Mouse (Mus musculus) layer of hippocampus, adult 9-10 months (tissue): ENCODE results near the gene Sin3a.

Source experiments
- DNase-seq: peaks from one replicate; pipeline ENCODE4 v3.0.0; 2022; ENCODE audit warnings: low spot score

The Sin3a gene

DNA sequence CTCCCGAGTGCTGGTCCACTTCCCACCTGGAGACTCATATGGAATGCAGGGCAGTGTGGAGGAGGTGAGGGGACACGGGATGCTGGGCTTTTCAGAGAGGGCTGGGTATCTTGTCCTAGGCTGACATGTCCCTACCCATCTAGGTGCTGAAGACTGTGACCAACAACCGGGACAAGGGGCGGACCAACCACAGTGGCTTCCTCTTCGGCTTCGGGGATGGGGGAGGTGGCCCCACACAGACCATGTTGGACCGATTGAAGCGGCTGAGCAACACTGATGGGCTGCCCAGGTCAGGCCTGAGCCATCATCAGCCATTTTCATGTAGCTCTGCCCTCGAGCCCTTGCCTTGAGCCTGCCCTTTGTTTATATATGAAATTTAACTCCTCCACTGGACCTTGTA lies 65.9 kb downstream of the Sin3a start:
- no peak for DNase-seq

DNA sequence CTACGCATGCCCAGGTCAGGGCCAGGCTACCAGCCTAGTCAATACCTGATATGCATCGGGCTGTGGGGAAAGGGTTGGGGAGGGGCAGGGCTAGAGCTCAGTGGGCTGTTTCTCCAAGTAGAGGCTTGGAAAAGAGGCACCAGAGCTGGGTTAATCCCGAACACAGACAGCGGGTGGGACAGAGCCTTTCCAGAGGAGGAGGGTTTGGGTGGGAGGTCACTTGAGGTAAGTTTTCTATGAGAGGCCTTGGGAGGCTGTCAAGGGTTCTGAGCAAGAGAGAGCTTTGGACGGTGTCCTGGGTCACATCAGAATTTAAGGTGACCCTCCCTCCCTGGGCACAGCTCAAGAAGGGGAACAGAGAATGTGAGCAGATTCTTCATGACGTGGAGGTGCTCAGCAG lies 66.7 kb downstream of the Sin3a start:
- DNase-seq: no peak

- DNase-seq: no peak
Measured at GRCm38 (mm10) chr9:57139110-57139509, 67.3 kb downstream of the Sin3a start.

DNA sequence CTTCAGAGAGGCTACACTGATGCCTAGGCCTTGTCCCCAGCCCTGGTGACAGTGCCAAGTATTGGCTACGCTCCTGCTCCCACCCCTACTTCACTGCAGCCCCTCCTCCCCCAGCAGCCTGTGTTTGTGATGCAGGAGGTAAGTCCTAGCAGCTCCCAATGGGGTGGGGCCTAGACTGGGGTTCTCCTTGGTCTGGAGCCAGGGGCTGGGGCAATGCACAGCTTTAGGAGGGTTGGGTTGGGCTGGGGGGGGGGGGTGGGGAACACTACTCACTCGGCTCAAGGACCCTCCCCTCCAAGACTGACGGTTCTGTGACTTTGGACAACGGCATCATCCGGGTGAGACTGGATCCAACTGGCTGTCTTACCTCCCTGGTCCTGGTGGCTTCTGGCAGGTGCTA lies 67.7 kb downstream of the Sin3a start:
- DNase-seq: no peak

DNA sequence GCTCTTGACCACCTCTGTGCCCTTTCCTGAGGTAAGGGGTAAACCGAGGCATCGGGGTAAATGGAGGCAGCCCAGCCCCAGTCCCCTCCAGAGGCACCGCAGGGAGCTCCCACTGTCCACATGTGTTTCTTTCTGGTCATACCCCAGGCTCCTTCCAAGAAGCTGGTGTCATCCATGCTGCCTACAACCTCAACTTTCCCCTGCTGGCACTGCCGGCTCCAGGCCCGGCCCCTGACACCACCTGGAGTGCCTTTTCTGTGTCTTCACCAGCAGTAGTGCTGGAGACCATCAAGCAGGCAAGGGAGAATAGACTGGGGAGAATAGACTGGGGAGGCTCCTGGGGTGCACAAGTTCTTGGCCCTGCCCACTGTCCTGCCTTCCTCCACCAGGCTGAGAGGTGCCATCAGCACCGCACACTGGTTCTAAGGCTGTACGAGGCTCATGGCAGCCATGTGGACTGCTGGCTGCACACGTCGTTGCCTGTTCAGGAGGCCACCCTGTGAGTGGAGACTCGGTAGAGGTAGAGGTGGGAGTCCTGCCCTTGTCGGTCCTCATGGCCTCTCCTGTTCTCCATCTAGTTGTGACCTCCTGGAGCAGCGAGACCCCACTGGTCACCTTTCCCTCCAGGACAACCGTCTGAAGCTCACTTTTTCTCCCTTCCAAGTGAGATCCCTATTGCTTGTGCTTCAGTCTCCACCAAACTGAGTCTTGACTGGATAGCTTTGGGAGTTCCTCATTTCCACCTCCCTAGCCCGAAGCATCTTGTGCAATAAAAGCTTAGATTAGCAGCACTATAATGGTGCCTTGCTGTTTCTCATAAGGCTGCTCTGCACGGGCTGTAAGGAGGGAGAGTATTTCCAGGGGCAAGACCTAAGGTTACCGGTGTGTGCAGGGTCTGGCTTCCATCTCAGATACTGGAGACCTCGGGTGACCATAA lies 69.8 kb downstream of the Sin3a start:
- DNase-seq: no peak

GRCm38 (mm10) chr9:57143212-57143611 lies 71.4 kb downstream of the Sin3a start:
- no peak for DNase-seq

- no peak for DNase-seq
Measured at GRCm38 (mm10) chr9:57144830-57145229, 73.0 kb downstream of the Sin3a start.

GRCm38 (mm10) chr9:57146451-57147066 lies 74.7 kb downstream of the Sin3a start:
- no peak for DNase-seq

GRCm38 (mm10) chr9:57147205-57148143 lies 75.6 kb downstream of the Sin3a start:
- DNase-seq: no peak

DNA sequence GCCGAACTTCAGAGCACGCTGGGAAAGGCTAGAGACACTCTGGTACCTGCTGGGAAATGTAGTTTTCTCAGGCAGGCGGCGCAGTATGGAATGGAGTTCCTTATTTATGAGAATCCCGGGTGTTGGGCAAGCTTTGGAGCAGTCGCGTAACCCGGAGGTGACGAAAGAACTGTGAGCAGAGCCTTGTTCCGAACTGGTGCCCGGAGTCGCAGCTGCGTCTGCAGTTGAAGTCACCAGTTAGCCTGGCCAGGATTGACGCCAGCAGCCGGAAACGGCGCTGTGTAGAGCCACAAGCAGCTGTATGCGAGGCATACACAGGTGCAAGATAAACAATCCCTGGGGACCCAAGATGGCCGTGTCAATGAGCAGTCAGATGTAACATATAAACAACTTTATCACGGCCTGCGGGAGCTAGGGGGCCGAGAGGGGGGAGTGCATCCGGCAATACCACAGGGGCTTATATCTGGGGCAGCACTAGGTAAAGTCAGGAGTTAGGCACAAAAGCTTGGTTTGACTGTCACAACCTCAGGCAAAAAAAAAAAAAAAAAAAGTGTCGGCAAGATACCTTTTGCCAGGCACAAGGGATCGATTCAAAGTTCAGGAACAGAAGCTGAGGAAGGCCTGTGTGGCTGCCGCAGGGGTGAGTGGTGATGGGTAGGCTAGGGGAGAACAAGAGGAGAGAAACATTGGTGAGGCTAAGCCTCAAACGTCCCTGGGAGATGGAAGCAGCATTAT lies 76.5 kb downstream of the Sin3a start, which contains the start of gene Neil1:
Neil1 (minus strand) TSS at position 162 of the 735 bp plus-strand sequence.
- DNase-seq: peak; percentile 89

- no peak for DNase-seq
Measured at GRCm38 (mm10) chr9:57149021-57149420, 77.2 kb downstream of the Sin3a start.

GRCm38 (mm10) chr9:57150192-57150591 lies 78.4 kb downstream of the Sin3a start:
- DNase-seq: no peak

GRCm38 (mm10) chr9:57152331-57152730 lies 80.5 kb downstream of the Sin3a start:
- DNase-seq: no peak

DNA sequence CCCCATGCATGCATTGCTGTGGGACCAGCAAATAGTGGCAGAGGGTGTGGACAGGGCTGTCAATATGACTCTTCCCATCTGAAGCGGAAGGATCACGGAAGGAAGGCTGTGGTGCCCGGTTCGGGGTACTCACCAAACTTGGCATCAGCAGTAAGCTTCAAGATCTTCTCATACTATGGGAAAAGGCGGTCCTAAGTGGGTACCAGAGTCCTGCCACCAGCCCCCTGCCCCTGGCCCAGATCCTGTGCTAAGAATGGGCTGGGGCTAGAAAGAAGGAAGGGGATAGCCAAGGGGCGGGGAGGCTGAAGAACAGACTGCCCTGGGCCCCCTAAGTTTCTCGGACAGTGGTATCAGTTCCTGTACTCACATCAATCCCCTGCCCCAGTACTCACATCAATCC lies 84.5 kb downstream of the Sin3a start:
- no peak for DNase-seq

GRCm38 (mm10) chr9:57156823-57157222 lies 85.0 kb downstream of the Sin3a start:
- DNase-seq: no peak

DNA sequence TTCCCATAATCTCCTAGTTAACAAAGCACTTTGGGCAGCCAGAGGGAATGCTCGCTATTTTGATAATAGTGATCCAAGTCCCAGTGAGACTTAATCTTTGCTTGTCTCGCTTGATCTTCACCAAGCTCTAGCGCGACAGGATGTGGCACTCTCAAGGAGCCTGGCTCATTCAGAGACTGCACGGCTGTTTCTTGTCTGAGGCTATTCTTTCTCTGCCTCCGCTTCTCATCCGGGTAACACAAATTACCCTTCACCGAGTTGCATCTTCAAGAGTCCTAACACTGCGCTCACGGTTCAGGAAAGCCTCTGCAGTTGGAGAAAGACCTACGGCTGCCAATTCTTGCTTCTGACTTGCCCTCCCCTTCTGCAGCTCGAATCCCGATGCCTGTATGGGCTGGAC lies 85.7 kb downstream of the Sin3a start:
- DNase-seq: no peak

DNA sequence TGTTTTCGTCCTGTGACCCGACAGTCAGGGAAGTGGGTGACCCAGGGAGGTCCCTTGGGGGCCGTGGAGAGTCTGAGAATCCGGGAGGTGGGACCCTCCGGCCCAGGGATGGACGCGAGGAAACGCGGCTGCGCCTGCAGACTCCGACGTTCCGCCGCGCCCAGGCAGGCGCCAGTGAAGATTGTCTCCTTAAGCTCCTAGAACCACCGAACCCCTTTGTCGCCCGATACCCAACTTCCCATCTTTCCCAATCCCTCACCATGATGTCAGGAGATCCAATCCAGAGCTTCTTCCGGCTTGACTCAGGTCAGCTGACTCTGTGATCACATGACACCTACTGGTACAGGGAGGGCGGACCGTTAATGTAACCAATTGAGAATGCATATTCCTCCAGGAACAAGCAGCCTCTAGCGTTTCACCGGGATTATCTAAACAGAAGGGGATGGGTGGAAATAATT lies 86.2 kb downstream of the Sin3a start, which contains the start of gene Commd4:
Commd4 (minus strand) TSS at position 319 of the 458 bp plus-strand sequence.
- DNase-seq: peak; percentile 97

GRCm38 (mm10) chr9:57158506-57158905 lies 86.7 kb downstream of the Sin3a start:
- DNase-seq: no peak

DNA sequence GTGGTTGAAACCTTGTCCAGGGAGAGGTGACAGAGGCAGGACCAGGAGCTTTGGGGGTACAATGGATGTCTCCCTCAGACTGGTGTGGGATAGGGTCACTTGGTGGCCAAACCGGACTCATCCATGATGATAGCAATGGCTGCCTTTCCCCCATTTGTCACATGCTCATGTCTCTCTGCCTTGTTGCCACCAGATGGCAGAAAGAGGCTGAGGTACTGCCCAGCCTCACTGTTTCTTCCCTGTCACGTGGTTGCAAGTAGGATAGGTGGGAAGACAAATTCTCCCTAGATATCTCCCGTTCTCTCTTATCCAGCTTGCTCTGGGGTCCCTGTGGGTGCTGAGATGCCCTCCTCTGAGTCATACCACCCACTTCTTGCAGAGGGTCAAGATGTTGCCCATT lies 90.7 kb downstream of the Sin3a start:
- DNase-seq: no peak

GRCm38 (mm10) chr9:57163137-57163536 lies 91.3 kb downstream of the Sin3a start:
- DNase-seq: no peak

DNA sequence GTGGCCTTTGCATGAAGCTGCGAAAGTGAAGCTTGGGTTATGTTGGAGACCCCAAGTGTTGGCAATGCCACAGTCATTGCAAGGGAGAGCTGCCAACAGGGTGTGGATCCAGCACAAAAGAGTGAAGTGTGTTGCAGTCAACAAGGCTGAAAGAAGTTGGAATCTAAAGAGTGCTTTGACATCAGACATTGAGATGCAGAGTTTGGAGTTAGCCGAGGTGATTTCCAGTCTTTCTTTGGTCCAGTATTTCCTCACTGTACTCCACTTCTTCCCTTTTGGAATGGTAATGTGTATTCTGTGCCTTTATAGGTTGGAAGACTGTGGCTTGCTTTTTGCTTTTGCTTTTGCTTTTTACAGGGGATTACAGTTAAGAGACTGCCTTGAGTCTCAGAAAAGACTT lies 94.3 kb downstream of the Sin3a start:
- no peak for DNase-seq
